Mouse (Mus musculus) liver, embryonic 14 days (tissue): Measurements from ENCODE around the gene Hectd1. TPM values are rescaled to one million over a fixed set of nuclear protein-coding genes. Genes with fewer than 3 reads are reported as not detected.

Experiments
- polyA plus RNA-seq: library from polyadenylated mRNA; depleted of rRNA; stranded (reverse); fragments of >200 nt; gene quantifications from 2 replicates; pipeline ENCODE4 v1.2.3, GENCODE M21; 2012; rRNA removed

Hectd1 gene
- 20.6 and 24.6 TPM in 2 replicates for polyA plus RNA-seq

DNA sequence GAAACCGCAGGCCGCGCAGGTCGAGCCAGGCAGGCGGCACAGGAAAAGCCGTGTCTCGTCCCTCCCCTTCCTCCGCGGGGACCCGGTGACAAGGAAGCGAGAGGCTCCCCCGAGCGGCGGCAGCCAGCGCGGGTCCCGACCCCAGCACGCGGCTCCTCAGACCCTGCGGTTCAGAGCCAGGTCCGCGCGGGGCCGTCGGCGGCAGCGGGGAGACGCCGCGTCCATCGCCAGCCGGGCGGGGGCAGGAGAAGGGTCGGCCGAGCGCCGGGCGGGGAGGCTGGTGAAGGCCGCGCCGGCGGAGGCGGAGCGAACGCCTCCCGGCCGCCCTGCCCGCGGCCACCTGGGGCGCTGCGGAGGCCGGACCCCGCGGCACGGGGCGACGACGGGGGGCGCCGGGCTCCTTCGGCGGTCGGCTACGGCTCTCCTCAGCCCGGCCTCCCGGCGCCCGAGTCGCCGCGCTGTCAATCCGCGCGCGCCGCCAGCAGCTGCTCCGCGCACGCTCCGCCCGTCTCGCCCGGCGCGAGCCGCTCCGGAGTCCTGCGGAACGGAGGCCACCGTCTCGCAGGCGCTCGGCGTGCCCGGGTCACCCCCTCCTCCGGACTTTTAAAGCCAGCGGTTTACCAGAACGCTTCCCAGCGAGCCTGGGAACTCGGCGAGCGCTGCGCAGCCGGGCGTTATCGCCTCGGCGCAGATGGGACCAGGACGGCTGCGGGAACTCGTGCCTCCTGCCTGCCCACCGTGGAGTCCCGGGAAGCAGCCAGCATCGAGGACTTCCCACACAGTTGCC lies at the start of gene Hectd1:
Gene Hectd1, minus strand, starts transcription at position 247 of the 787 bp plus-strand sequence.

Other genes with a start within 250 kb of the Hectd1 start
- gene Coch, start 236.2 kb downstream of the Hectd1 start, polyA plus RNA-seq, result 0.03 and 0.28 TPM in 2 replicates
- gene Ap4s1, start 138.5 kb downstream of the Hectd1 start, polyA plus RNA-seq, result 7.1 and 7.2 TPM in 2 replicates
- gene Strn3, start 137.6 kb downstream of the Hectd1 start, polyA plus RNA-seq, result 15.0 and 17.5 TPM in 2 replicates
- gene Heatr5a, start 141.8 kb upstream of the Hectd1 start, polyA plus RNA-seq, result 7.4 and 9.5 TPM in 2 replicates
- 8.9 and 11.5 TPM in 2 replicates for gene Dtd2, start 177.0 kb upstream of the Hectd1 start, polyA plus RNA-seq
- gene Gpr33, start 198.5 kb upstream of the Hectd1 start, polyA plus RNA-seq, result not detected in 2 replicates